Mouse (Mus musculus) stomach, postnatal 0 days (tissue): Measurements from ENCODE around the gene Zfp3. TPM values are rescaled to one million over a fixed set of nuclear protein-coding genes. Genes with fewer than 3 reads are reported as not detected.

Source experiments
- ATAC-seq: fragments of 200-750 bp; cut with Nextera tagmentation; 2 replicates; pipeline ENCODE4 v1.8.0; 2017; ENCODE audit not compliant: low FRiP score, low TSS enrichment
- DNase-seq: peaks from one replicate; pipeline ENCODE4 v3.0.0-alpha.2; 2016; ENCODE audit warnings: low spot score
- H3K27ac ChIP-seq: fragments of 300-500 bp; sonication (generic); replicated peaks from 2 replicates; pipeline ENCODE4 v1.5.1; 2014; ENCODE audit warnings: mild to moderate bottlenecking, control low read depth
- H3K27me3 ChIP-seq: fragments of 300-500 bp; sonication (generic); 2 replicates; pipeline ENCODE4 v1.6.1; 2014; ENCODE audit warnings: low read length; ENCODE audit not compliant: control insufficient read depth, insufficient read depth
- H3K36me3 ChIP-seq: fragments of 300-500 bp; sonication (generic); 2 replicates; pipeline ENCODE4 v1.6.1; 2014; ENCODE audit warnings: low read length, mixed read lengths; ENCODE audit not compliant: control insufficient read depth, insufficient read depth
- H3K4me1 ChIP-seq: fragments of 300-500 bp; sonication (generic); replicated peaks from 2 replicates; pipeline ENCODE4 v1.6.1; 2014; ENCODE audit warnings: antibody characterized with exemption; ENCODE audit not compliant: control insufficient read depth, insufficient read depth
- H3K4me2 ChIP-seq: fragments of 300-500 bp; sonication (generic); replicated peaks from 2 replicates; pipeline ENCODE4 v1.6.1; 2014; ENCODE audit warnings: low read depth, mild to moderate bottlenecking, control low read depth, moderate library complexity
- H3K4me3 ChIP-seq: fragments of 300-500 bp; sonication (generic); 2 replicates; pipeline ENCODE4 v1.5.1; 2014; ENCODE audit warnings: low read depth, low read length, control low read depth
- H3K9ac ChIP-seq: fragments of 300-500 bp; sonication (generic); 2 replicates; pipeline ENCODE4 v1.6.1; 2014; ENCODE audit warnings: mild to moderate bottlenecking, low read length, control low read depth, mixed read lengths
- H3K9me3 ChIP-seq: fragments of 300-500 bp; sonication (generic); 2 replicates; pipeline ENCODE4 v1.6.1; 2016; ENCODE audit warnings: low read length; ENCODE audit not compliant: control insufficient read depth
- CTCF ChIP-seq: IDR thresholded peaks from 2 replicates; pipeline ENCODE4 v1.5.1; 2016; ENCODE audit warnings: antibody characterized with exemption, low read depth, mild to moderate bottlenecking, moderate library complexity
- EP300 ChIP-seq: optimal IDR thresholded peaks from 2 replicates; pipeline ENCODE3; 2016; ENCODE audit warnings: antibody characterized with exemption
- WGBS: fragments of 180-500 bp; shearing (Covaris S2); extraction: QIAGEN DNeasy Blood & Tissue Kit; methylation state at CpG from one replicate; pipeline ENCODE4 v1.1.7; 2014; 5-methylcytosine and 5-hydroxymethylcytosine counted together
- polyA plus RNA-seq: library from polyadenylated mRNA; unstranded; fragments of >200 nt; fragmentation: Nextera tagmentation; extraction: Ambion mirVana; gene quantifications from 2 replicates; pipeline ENCODE4 v1.2.1, GENCODE M21; 2015

The Zfp3 gene
- polyA plus RNA-seq, 1 experiment from 2014 or later: 3.4 TPM

DNA sequence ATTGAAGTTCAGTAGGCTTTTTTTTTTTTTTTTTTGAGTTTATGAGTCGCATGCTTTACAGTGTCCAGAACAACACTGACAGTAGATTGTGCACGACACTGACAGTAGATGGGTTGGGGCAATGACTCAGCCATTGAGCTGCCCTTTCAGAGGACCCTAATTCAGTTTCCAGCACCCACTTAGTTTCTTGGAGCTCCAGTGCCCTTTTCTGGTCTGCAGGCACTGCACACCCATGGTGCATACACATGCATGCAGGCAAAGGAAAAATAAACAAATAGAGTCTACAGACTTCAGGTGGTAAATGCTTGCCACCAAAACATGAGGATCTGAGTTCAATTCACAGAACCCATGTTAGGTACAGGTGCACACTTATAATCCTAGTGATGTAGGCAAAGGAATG is 37.4 kb upstream of the Zfp3 start:
- no peak for ATAC-seq
- Histone ChIP-seq H3K27me3 (no peaks in the 10 kb centered on the region), H3K4me2 (no peak overlapping the region), H3K27ac (no peak overlapping the region), H3K9me3 (no peaks in the 10 kb centered on the region), H3K9ac (no peak overlapping the region), H3K4me3 (no peak overlapping the region), H3K36me3 (peaks cover 32% of the 10 kb centered on the region), H3K4me1 (no peaks in the 10 kb centered on the region)
- TF ChIP-seq EP300 (no peak), CTCF (no peak)
- no peak for DNase-seq
- 84% methylated on average over 2 of the region's 2 CpGs for WGBS

DNA sequence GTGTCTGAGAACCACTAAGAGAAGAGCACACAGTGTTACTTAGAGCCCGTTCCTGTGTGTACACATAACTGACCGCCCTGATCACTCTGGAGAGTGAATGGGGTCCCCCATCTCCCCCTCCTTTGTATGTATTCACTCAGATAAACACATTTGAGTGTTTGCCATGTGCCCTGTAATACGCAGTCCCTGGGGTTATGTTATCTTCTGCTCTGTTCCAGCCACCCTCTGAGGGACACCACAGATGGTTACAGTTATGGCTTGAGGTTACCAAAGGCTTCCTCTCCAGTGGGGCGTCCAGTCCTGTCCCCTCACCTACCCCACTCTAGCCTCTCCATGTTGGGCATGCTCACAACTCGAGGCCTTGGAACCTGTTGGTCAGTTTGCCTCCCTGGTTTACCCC is 36.6 kb upstream of the Zfp3 start:
- Histone ChIP-seq H3K27me3 (no peaks in the 10 kb centered on the region), H3K9ac (no peak overlapping the region), H3K36me3 (peaks cover 32% of the 10 kb centered on the region), H3K4me1 (no peaks in the 10 kb centered on the region), H3K27ac (no peak overlapping the region), H3K9me3 (no peaks in the 10 kb centered on the region), H3K4me2 (no peak overlapping the region), H3K4me3 (no peak overlapping the region)
- no peak for ATAC-seq
- WGBS: 71% methylated on average over 5 of the region's 5 CpGs
- TF ChIP-seq CTCF: no peak
- no peak for TF ChIP-seq EP300
- DNase-seq: no peak

DNA sequence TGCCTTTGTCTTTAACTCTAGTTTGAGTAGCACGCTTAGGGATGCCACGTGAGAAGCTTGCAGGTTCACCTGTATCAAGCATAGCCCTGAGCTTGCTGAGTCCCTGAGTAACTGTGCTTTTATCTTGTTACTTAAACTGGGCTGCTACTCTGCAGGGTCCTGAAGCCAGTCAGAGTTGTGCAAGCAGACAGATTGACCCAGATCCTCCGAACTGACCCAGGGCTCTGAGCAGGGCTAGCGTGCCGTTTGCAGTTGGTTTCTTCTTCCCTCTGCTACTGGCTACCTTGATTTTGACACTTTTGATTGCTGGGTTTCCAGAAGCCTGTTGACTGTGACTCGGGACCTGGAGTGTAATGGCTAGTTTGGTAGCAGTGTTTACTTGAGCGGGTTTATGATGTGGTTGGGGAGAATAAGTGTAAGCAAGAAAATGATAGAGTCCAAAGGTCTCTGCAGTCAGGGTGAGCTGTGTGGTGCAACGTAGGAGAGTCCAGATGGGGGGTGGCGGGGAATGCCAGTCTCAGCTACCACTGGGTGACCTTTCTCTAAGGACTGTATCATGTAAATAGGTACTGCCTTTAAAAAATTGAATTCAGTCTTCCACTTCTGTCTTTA is 33.5 kb upstream of the Zfp3 start:
- Histone ChIP-seq H3K4me3 (no peak overlapping the region), H3K9me3 (no peaks in the 10 kb centered on the region), H3K36me3 (peaks cover 14% of the 10 kb centered on the region; the same call in 1 of the 2 replicates), H3K9ac (no peak overlapping the region), H3K4me1 (no peaks in the 10 kb centered on the region), H3K27me3 (no peaks in the 10 kb centered on the region), H3K4me2 (no peak overlapping the region), H3K27ac (no peak overlapping the region)
- WGBS: 58% methylated on average over 9 of the region's 9 CpGs
- DNase-seq (peak; percentile 37), ATAC-seq (peak; percentile 55; the same call in 1 of the 2 replicates)
- TF ChIP-seq EP300 (no peak), CTCF (no peak)

DNA sequence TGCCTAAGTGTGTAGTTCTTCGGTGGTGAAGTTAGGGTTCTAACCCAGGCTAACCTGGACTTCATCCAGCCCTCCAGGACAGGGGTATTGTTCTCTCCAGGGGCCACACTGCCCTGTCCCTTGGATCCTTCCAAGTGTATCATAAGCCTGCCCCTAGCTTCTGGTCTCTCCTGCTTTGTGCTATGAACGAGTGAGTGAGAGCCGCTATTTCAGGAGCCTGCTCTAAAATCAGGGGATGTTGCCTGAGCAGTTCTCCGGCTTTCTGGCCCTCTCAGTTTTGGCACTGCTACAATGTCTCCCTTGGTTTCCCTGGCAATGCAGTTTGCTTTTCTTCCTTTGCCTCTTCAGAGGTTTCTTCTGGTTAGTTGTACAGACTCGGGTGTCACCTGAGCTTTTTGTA is 32.8 kb upstream of the Zfp3 start:
- Histone ChIP-seq H3K27me3 (no peaks in the 10 kb centered on the region), H3K9me3 (no peaks in the 10 kb centered on the region), H3K4me2 (no peak overlapping the region), H3K27ac (no peak overlapping the region), H3K36me3 (peaks cover 9% of the 10 kb centered on the region; the same call in 1 of the 2 replicates), H3K9ac (no peak overlapping the region), H3K4me3 (no peak overlapping the region), H3K4me1 (no peaks in the 10 kb centered on the region)
- TF ChIP-seq CTCF: no peak
- TF ChIP-seq EP300: no peak
- WGBS: 52% methylated on average over 5 of the region's 5 CpGs
- DNase-seq: no peak
- ATAC-seq: no peak

DNA sequence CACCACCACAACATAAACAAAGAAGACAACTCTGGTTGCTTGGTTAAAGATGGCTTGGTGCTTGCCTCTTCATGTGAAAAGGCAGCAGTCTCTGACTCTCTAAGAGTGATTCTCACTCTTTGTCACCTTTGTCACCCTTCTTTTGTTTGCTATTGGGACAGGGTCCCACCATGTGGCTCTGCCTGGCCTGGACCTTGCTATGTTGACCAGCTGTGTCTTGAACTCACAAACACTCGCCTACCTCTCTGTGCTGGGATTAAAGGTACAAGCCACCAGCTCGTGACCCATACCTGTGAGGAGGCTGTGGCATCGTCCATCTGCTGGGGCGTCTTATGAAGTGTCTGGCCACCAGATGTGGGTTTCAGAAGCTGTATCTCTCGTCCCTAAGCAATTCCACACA is 30.8 kb upstream of the Zfp3 start:
- H3K27ac ChIP-seq: no peak overlapping the region
- H3K9me3 ChIP-seq: no peaks in the 10 kb centered on the region
- no peaks in the 10 kb centered on the region for H3K4me1 ChIP-seq
- H3K27me3 ChIP-seq: no peaks in the 10 kb centered on the region
- ATAC-seq (no peak), DNase-seq (no peak)
- H3K36me3 ChIP-seq: no peaks in the 10 kb centered on the region; the same call in 1 of the 2 replicates
- H3K4me2 ChIP-seq: no peak overlapping the region
- no peak for TF ChIP-seq EP300
- no peak for TF ChIP-seq CTCF
- no peak overlapping the region for H3K4me3 ChIP-seq
- WGBS: 54% methylated on average over 5 of the region's 5 CpGs
- no peak overlapping the region for H3K9ac ChIP-seq

DNA sequence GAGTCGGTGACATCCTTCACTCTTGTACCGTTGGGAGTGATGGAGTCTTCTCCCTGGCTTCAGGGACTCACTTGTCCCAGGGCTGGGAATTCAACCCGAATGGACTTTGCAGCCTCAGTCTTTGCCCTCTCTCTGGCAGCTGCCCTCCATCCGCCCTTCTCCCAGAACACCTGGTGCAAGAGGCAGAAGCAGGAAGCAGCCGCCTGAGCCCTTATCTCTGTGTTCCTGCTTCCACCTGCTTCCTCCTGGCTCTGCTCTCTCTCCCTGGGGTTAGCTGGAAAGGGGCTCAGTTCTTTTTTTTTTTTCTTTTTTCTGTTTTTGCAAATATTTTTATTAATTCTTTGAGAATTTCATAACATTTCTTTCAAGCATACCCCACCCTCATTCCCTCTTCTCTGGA is 26.3 kb upstream of the Zfp3 start:
- Histone ChIP-seq H3K4me2 (no peak overlapping the region), H3K27ac (no peak overlapping the region), H3K4me1 (no peaks in the 10 kb centered on the region), H3K9ac (no peak overlapping the region), H3K9me3 (no peaks in the 10 kb centered on the region), H3K4me3 (no peak overlapping the region), H3K27me3 (no peaks in the 10 kb centered on the region), H3K36me3 (no peaks in the 10 kb centered on the region)
- DNase-seq (peak; percentile 58), ATAC-seq (peak; percentile 75)
- no peak for TF ChIP-seq CTCF
- no peak for TF ChIP-seq EP300
- WGBS: 51% methylated on average over 5 of the region's 5 CpGs
